Mouse (Mus musculus): ENCODE measurements around the gene Mrto4. TPM values are rescaled to one million over a fixed set of nuclear protein-coding genes. Genes with fewer than 3 reads are reported as not detected.
A peak's percentile ranks its signal among the peaks of the same experiment; 100 is the strongest.

The Mrto4 gene
- total RNA-seq, 1 experiment = 290 TPM

DNA sequence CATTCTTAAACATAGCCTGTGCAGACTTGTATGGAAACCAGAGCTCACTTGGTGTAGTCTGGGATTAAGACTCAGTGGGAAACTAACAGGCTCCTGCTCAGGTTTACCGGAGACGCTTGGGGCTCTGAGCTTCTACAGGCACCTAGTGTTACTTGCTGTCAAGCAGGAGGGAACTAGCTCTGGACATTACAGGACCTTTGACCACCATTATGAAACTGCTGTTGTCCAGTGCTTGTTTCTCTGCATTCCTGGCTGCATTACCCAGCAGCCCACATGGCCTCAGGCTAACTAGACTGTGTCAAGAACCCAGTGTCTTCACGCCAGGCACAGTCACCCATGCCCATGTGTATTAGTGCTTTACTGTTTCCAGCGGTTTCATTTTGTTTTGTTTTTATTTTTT lies 20.8 kb upstream of the Mrto4 start:
- Histone ChIP-seq H3K9me3 (ENCODE audit: control insufficient read depth, insufficient read depth, low read depth, low read length) (no peaks in the 10 kb centered on the region), H3K27ac (ENCODE audit: insufficient read depth, low read depth, low read length, poor library complexity, severe bottlenecking) (peak overlapping the region; percentile 27; the same call in 1 of the 2 replicates), H3K36me3 (ENCODE audit: control insufficient read depth, insufficient read depth, low read length, poor library complexity, severe bottlenecking) (peaks cover 60% of the 10 kb centered on the region), H3K4me1 (ENCODE audit: control insufficient read depth in 2 of 2, insufficient read depth in 2 of 2, low read length in 2 of 2, poor library complexity in 1 of 2) (peaks cover 0 to 3% of the 10 kb centered on the region in 2 experiments; a peak in 2 of 4 replicates), H3K4me3 (ENCODE audit: insufficient read depth in 1 of 2, low read depth in 1 of 2, low read length in 2 of 2, poor library complexity in 1 of 2, severe bottlenecking in 1 of 2) (no peak overlapping the region), H3K9ac (ENCODE audit: insufficient read depth, low read depth, low read length, poor library complexity, severe bottlenecking) (no peak overlapping the region)
- in situ Hi-C loops (cut with MboI; ENCODE audit: low sequenced_read_pairs in 2 of 2, unreplicated experiment in 2 of 2) = no loop called here
- DNase-seq (ENCODE audit: low read depth, low spot score) = no peak
- no peak for TF ChIP-seq ZNF384 (IDR thresholded peaks at IDR 0.05; ENCODE audit: low read depth, low read length)
- no peak for TF ChIP-seq MAFK (IDR thresholded peaks at IDR 0.05; ENCODE audit: insufficient read depth, low read depth, low read length)
- TF ChIP-seq ZC3H11A (IDR thresholded peaks at IDR 0.05; ENCODE audit: borderline replicate concordance, low read depth, low read length) = no peak
- TF ChIP-seq HCFC1 (IDR thresholded peaks at IDR 0.05; ENCODE audit: borderline replicate concordance, insufficient read depth, low read length) = no peak
- no peak for TF ChIP-seq CHD2 (IDR thresholded peaks at IDR 0.05; ENCODE audit: low read depth, low read length)

DNA sequence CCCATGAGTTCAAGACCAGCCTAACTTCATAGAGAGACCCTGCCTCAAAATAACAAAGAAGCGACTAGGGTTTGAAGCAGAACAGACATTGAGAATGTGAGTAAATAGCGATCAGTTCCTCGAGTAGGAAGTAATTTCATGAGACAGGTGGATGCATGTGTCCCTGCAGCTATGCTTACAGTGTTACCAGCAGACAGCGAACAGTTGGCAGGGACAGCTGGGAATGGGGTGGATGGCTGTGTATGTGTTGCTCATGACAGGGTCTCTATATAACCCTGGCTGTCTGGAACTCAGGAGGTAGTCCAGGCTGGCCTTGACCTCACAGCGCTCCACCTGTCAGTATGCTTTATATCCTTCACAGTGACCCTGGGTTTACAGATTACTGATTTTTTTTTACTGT lies 15.7 kb upstream of the Mrto4 start:
- no peak for DNase-seq (ENCODE audit: low read depth, low spot score)
- H3K27ac ChIP-seq (ENCODE audit: insufficient read depth, low read depth, low read length, poor library complexity, severe bottlenecking) = no peak overlapping the region
- in situ Hi-C loops (cut with MboI; ENCODE audit: low sequenced_read_pairs in 2 of 2, unreplicated experiment in 2 of 2) = no loop called here
- H3K9me3 ChIP-seq (ENCODE audit: control insufficient read depth, insufficient read depth, low read depth, low read length) = no peaks in the 10 kb centered on the region
- no peak overlapping the region for H3K9ac ChIP-seq (ENCODE audit: insufficient read depth, low read depth, low read length, poor library complexity, severe bottlenecking)
- TF ChIP-seq ZNF384 (IDR thresholded peaks at IDR 0.05; ENCODE audit: low read depth, low read length) = no peak
- no peak for TF ChIP-seq HCFC1 (IDR thresholded peaks at IDR 0.05; ENCODE audit: borderline replicate concordance, insufficient read depth, low read length)
- no peak for TF ChIP-seq CHD2 (IDR thresholded peaks at IDR 0.05; ENCODE audit: low read depth, low read length)
- TF ChIP-seq ZC3H11A (IDR thresholded peaks at IDR 0.05; ENCODE audit: borderline replicate concordance, low read depth, low read length) = no peak
- no peak for TF ChIP-seq MAFK (IDR thresholded peaks at IDR 0.05; ENCODE audit: insufficient read depth, low read depth, low read length)
- H3K4me3 ChIP-seq (ENCODE audit: insufficient read depth in 1 of 2, low read depth in 1 of 2, low read length in 2 of 2, poor library complexity in 1 of 2, severe bottlenecking in 1 of 2) = no peak overlapping the region
- peaks cover 0 to under 1% of the 10 kb centered on the region in 2 experiments; a peak in 1 of 4 replicates for H3K4me1 ChIP-seq (ENCODE audit: control insufficient read depth in 2 of 2, insufficient read depth in 2 of 2, low read length in 2 of 2, poor library complexity in 1 of 2)
- peaks cover 75% of the 10 kb centered on the region for H3K36me3 ChIP-seq (ENCODE audit: control insufficient read depth, insufficient read depth, low read length, poor library complexity, severe bottlenecking)

DNA sequence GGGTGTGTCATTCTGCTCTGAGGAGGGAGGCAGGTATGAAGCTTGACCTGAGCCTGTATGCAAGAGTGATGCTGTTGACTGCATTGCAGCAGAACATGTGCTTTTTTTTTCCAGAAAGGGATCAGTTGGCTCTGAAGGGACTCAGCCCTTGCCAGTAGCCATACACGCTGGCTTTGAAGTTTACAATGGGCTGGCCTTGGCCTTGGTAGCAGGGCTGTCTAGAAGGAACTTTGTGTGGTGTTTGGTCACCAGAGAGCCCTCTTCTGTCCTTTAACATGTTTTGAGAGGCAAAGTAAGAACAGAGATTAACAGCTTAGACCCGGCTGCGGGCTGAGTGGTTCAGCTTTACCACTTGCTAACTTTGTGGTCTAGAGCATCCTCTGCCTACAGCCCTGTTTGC lies 15.0 kb upstream of the Mrto4 start:
- H3K9me3 ChIP-seq (ENCODE audit: control insufficient read depth, insufficient read depth, low read depth, low read length) = no peaks in the 10 kb centered on the region
- H3K4me1 ChIP-seq (ENCODE audit: control insufficient read depth in 2 of 2, insufficient read depth in 2 of 2, low read length in 2 of 2, poor library complexity in 1 of 2) = no peaks in the 10 kb centered on the region
- no peak for TF ChIP-seq CHD2 (IDR thresholded peaks at IDR 0.05; ENCODE audit: low read depth, low read length)
- no peak for TF ChIP-seq HCFC1 (IDR thresholded peaks at IDR 0.05; ENCODE audit: borderline replicate concordance, insufficient read depth, low read length)
- no peak for TF ChIP-seq ZNF384 (IDR thresholded peaks at IDR 0.05; ENCODE audit: low read depth, low read length)
- TF ChIP-seq ZC3H11A (IDR thresholded peaks at IDR 0.05; ENCODE audit: borderline replicate concordance, low read depth, low read length) = no peak
- no peak for TF ChIP-seq MAFK (IDR thresholded peaks at IDR 0.05; ENCODE audit: insufficient read depth, low read depth, low read length)
- H3K4me3 ChIP-seq (ENCODE audit: insufficient read depth in 1 of 2, low read depth in 1 of 2, low read length in 2 of 2, poor library complexity in 1 of 2, severe bottlenecking in 1 of 2) = no peak overlapping the region
- in situ Hi-C loops (cut with MboI; ENCODE audit: low sequenced_read_pairs in 2 of 2, unreplicated experiment in 2 of 2) = no loop called here
- H3K27ac ChIP-seq (ENCODE audit: insufficient read depth, low read depth, low read length, poor library complexity, severe bottlenecking) = no peak overlapping the region
- DNase-seq (ENCODE audit: low read depth, low spot score) = no peak
- no peak overlapping the region for H3K9ac ChIP-seq (ENCODE audit: insufficient read depth, low read depth, low read length, poor library complexity, severe bottlenecking)
- peaks cover 78% of the 10 kb centered on the region for H3K36me3 ChIP-seq (ENCODE audit: control insufficient read depth, insufficient read depth, low read length, poor library complexity, severe bottlenecking)

DNA sequence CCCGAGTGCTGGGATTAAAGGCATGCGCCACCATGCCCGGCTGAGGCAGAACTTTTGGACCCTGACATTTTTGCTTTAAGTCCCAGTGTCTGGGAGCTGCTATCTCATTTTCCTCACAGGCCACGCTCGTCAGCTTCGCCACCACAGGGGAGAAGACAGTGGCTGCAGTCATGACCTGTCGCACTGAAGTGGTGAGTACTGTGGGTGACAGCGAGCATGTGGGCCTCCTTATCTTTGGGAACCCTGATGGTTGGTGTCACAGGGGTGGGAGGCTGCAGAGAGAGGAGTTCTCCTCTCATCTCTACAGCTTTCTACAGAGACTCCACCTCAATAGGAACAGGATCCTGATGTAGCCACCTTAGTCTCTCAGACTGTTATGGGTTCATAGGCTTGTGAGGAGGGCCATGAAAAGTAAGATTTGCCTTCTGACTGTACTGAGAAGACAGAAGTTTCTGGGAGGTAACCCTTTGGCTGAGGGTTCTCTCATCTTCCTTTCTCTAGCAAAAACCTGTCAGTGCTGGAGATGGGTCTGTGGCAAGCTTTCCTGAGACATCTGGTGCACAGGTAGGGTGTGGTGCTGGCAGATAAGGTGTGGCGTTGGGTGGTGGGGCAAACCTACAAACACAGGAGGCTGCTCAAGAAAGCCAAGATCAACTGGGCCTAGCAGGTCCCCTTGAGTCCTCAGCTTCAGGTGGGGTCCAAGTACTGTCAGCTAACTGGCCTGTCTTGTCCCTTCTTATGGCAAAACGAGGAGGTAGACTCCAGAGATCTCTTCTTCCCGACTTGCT lies 8.6 kb upstream of the Mrto4 start:
- Histone ChIP-seq H3K36me3 (ENCODE audit: control insufficient read depth, insufficient read depth, low read length, poor library complexity, severe bottlenecking) (peaks cover 75% of the 10 kb centered on the region), H3K9ac (ENCODE audit: insufficient read depth, low read depth, low read length, poor library complexity, severe bottlenecking) (no peak overlapping the region), H3K27ac (ENCODE audit: insufficient read depth, low read depth, low read length, poor library complexity, severe bottlenecking) (no peak overlapping the region), H3K4me3 (ENCODE audit: insufficient read depth in 1 of 2, low read depth in 1 of 2, low read length in 2 of 2, poor library complexity in 1 of 2, severe bottlenecking in 1 of 2) (no peak overlapping the region), H3K9me3 (ENCODE audit: control insufficient read depth, insufficient read depth, low read depth, low read length) (no peaks in the 10 kb centered on the region), H3K4me1 (ENCODE audit: control insufficient read depth in 2 of 2, insufficient read depth in 2 of 2, low read length in 2 of 2, poor library complexity in 1 of 2) (no peaks in the 10 kb centered on the region)
- no peak for DNase-seq (ENCODE audit: low read depth, low spot score)
- in situ Hi-C loops (cut with MboI; ENCODE audit: low sequenced_read_pairs in 2 of 2, unreplicated experiment in 2 of 2) = no loop called here
- TF ChIP-seq HCFC1 (IDR thresholded peaks at IDR 0.05; ENCODE audit: borderline replicate concordance, insufficient read depth, low read length) (no peak), MAFK (IDR thresholded peaks at IDR 0.05; ENCODE audit: insufficient read depth, low read depth, low read length) (no peak), CHD2 (IDR thresholded peaks at IDR 0.05; ENCODE audit: low read depth, low read length) (no peak), ZC3H11A (IDR thresholded peaks at IDR 0.05; ENCODE audit: borderline replicate concordance, low read depth, low read length) (no peak), ZNF384 (IDR thresholded peaks at IDR 0.05; ENCODE audit: low read depth, low read length) (no peak)

All from ES-E14 (cell line).